Mouse (Mus musculus) layer of hippocampus, postnatal 10 days (tissue): Measurements from ENCODE around the gene Tent5b. TPM values are rescaled to one million over a fixed set of nuclear protein-coding genes. Genes with fewer than 3 reads are reported as not detected.
A peak's percentile ranks its signal among the peaks of the same experiment; 100 is the strongest.
"Not testable (repeated sequence)": the region's sequence is repeated elsewhere in the genome, so short reads cannot be mapped to it uniquely, and the experiment has no call there.

Source experiments
- DNase-seq, 2 experiments: peaks; one replicate each; pipeline ENCODE4 v3.0.0; 2021; ENCODE audit warnings: low spot score in 2 of 2
- total RNA-seq, 2 experiments: library from RNA; stranded (reverse); gene quantifications; 2 replicates each; pipeline ENCODE4 v1.2.3; 2021

Tent5b gene
- total RNA-seq, 2 experiments from 2014 or later = 0.21 TPM; not detected in 1

DNA sequence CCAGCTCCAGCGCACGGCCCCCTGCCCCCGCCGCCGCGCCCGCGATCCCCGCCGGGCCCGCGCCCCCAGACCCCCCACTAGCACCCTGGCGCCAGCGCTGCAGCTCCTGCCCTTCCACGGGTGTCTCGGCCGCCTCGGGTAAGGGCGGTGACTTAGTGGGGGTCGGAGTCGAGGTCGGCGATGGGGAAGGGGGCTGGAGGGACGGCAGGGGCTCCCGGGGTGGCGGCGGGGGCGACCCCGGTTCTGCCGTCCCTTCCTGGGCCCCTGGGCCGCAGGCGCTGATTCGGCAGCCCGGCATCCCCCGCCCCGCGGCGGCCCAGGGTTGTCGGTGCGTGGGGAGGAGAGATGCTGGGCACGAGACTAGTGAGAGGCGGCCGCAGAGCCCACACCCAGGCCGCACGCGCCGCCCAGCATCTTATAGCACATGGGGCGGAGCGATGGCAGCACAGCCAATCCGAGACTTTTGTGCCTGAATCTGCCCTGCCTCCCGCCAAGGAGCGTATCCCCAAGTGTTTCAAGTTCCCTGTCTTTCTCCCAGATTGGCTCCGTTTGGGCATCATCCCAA, 18.3 kb downstream of the Tent5b start, which contains the start of gene Trnp1:
TSS of gene Trnp1 (minus strand) at position 391 of the 565 bp plus-strand sequence.
- DNase-seq = peak; percentile 69 to 82

DNA sequence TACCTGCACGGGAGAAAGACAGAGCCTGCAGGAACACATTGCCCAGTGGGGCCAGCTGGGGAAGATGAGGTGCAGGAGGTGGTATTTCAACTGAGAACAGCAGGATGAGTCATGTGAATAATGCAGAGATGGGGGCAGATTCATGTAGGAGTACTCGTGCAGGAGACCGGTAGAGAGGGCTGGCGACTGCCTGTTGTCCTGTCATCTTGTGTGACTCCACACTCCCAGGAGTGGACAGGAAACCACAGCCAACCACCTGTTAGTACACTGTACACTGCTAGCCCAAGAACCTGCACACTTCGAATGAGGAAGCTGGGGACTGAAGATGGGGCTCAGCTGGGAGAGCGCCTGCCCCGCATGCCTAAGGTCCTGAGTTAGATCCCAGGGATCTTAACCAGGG, 21.6 kb downstream of the Tent5b start:
- DNase-seq = no peak

DNA sequence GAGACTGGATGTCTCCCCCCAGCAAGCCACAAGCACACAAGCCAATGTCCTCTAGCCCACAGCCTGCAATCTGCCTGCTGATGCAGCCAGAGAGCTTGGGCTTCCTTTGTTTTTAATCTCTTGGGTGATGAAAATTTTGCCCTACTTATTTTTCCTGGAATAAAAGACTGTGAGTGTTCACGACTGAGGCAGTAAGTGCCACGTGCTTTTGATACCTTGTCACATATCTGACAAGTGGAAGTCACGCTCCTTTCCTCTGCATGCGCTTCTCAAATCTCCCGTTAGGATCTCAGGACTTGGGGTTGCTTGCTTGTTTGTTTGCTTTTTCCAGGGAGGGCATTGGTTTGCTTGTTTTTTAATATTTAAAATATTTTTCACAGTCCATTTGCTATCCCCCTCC, 24.4 kb downstream of the Tent5b start:
- no peak for DNase-seq

GRCm38 (mm10) chr4:133504755-133505485, 25.0 kb downstream of the Tent5b start:
- no peak for DNase-seq

GRCm38 (mm10) chr4:133506573-133506972, 26.6 kb downstream of the Tent5b start:
- no peak for DNase-seq

DNA sequence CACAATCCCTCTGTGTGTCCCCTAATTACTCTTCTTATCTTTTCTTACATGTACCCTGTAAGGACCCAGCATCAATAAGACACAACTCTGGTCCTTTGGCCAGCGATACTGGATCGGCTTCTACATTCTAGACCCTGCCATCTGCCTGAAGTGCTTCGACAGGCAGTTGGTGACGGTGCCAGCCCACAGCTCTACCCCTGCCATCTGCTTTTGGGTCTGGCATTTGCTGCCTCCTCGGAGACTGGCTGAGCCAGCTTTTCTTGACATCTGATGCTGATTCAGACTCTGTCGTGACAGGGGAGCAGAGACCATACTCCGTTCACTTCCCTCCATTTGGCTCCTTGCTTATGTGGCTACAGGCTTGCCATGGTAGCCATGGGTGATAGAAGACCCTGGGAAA, 29.1 kb downstream of the Tent5b start:
- DNase-seq = peak; percentile 49 to 60

GRCm38 (mm10) chr4:133511050-133511449, 31.1 kb downstream of the Tent5b start:
- DNase-seq = no peak

DNA sequence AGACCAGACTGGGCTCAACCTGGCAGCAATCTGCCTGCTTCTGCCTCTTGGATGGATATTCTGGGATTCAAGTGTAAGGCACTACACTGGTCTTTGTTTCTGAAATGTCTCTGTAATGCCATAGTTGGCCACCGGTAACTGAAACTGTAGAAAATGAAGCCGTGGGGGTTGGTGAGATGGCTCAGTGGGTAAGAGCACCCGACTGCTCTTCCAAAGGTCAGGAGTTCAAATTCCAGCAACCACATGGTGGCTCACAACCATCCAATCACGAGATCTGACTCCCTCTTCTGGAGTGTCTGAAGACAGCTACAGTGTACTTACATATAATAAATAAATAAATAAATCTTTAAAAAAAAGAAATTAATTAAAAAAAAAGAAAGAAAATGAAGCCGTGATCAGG, 32.6 kb downstream of the Tent5b start:
- not testable (repeated sequence) for DNase-seq

DNA sequence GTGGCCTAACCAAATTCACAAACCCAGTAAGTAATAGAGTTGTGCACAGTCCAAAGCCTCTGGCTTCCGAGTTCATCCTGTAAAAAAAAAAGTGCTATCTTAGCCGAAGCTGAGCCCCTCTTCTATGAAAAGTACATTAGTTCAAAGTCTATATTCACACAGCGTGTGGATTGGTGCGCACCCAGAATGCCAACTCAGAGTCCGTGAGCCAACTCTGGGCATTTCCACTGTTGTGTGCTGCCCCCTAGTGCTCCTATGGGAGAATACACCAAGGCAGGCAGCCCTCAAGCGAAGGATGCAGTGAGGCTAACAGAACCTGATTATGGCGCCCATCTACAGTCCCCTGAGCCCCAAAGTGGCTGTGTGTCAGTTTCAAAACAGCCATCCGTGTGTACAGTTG, 33.0 kb downstream of the Tent5b start:
- peak; percentile 86 to 89 for DNase-seq

DNA sequence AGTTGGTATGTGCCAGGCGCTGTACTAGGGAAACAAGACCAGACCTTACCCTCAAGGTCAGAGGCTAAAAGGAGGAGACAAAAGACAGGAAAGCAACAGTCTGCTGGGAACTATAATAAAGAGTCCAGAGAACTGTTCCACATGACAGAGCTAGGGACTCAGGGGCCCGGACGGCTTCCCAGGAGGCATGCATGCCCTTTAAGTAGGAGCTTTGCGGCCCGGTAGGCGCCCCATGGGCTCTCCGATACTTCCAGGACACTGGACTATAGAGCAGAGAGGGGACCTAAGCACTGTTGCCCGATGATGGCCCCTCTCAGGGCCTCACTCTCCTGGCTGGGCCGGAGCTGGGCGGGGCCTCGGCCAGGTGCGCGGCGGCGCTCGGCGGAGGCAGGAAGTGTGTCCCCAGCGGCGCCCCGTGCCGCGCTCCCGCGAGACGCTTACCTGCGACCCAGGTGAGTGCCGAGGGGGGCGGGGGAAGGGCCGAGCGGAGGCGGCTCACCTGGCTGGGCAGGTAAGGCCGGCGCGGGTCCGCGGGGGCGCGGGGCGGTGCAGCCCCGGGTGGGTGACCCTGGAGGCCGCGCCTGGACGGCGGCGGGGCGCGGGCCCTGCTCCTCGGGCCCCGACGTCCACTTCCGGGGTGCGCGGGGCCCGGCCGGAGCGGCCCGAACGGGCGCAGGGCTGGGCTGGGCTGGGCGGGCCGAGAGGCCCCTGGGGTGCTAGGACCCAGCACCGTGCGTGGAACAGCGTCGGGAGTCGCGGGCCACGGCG, 38.9 kb downstream of the Tent5b start, which contains the start of gene Kdf1:
TSS of gene Kdf1 (plus strand) at position 363 of the 768 bp plus-strand sequence.
- DNase-seq = no peak

DNA sequence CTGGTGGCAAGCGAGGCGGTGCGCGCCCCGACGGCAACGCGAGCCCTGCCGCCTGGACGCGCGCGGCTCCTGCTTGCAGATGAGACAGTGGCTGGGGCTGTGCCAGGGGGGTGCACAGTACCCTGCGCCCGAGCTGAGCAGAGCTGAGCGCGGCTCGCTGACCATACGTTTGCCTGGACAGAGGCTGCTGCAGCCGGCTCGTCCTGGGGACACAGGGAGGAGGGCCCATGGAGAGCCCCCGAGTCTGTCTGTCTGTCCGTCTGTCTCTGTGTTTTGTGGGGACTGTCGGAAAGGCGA, 39.4 kb downstream of the Tent5b start:
- no peak for DNase-seq

DNA sequence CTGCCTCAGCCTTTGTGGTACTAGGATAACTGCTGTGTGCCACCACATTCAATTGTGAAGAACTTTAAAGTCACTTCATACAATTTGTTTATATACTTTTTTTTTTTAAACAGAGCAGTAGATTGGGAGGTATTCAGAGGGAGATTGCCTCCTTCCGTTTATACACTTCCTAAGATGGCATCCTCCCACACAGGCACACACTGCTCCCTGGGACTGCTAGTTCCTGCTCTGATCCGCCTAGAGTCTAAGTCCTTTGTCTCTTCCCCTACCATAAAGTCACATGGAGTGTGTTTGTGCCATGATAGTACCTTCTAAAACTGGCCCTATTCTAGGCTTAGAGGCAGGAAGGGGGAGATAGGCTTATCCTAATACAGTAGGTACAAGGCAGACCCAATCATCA, 41.6 kb downstream of the Tent5b start:
- no peak for DNase-seq

- no peak for DNase-seq
Observed at GRCm38 (mm10) chr4:133527788-133528187, 47.9 kb downstream of the Tent5b start.

- no peak for DNase-seq
Observed at GRCm38 (mm10) chr4:133532777-133533176, 52.8 kb downstream of the Tent5b start.

GRCm38 (mm10) chr4:133536081-133536480, 56.1 kb downstream of the Tent5b start:
- DNase-seq = no peak

DNA sequence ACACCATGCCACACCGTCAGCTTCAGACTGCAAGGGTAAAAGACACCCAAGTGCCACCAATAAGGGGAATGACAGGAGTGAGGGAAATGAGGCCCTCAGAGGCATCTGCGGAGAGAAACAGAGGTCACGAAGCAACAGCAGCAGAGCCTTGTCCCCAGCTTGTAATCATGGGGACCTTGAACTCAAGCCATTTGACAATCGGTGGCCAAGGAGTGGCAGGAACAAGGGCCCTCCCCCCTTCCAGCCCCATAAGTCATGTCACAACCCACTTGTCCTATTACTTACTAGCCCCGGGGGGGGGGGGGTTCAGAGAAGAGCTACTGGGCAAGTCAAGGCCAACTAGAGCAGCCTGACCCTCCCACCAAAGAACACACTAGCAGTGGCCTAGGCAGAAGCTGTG, 56.7 kb downstream of the Tent5b start:
- no peak for DNase-seq

Other genes starting within 250 kb of the Tent5b start
- gene Map3k6, start 239.3 kb upstream of the Tent5b start, total RNA-seq = 1 to 10 TPM; 4.6 to 5.7 TPM
- gene Sytl1, start 217.0 kb upstream of the Tent5b start, total RNA-seq = under 1 TPM; 0.51 to 0.53 TPM
- gene Tmem222, start 202.3 kb upstream of the Tent5b start, total RNA-seq = 10 to 100 TPM; 74.9 to 80.1 TPM
- 10 to 100 TPM; 60.5 to 68.6 TPM for gene Wdtc1, start 126.7 kb upstream of the Tent5b start, total RNA-seq
- gene Slc9a1, start 110.4 kb upstream of the Tent5b start, total RNA-seq = 10 to 100 TPM; 45.5 to 47.4 TPM
- 100 to 1,000 TPM; 129 to 130 TPM for gene Trnp1, start 18.4 kb downstream of the Tent5b start, total RNA-seq
- under 1 TPM in 1 of 2 experiments, not detected in 1; 0.21 TPM for gene Kdf1, start 38.8 kb downstream of the Tent5b start, total RNA-seq
- 100 to 1,000 TPM; 117 to 129 TPM for gene Nudc, start 65.9 kb downstream of the Tent5b start, total RNA-seq
- gene Nr0b2, start 73.2 kb downstream of the Tent5b start, total RNA-seq = not detected
- 1 to 10 TPM; 6.3 to 8.5 TPM for gene Gpatch3, start 94.6 kb downstream of the Tent5b start, total RNA-seq
- gene Gpn2, start 104.2 kb downstream of the Tent5b start, total RNA-seq = 10 to 100 TPM; 12.4 to 14.8 TPM
- gene Sfn, start 122.0 kb downstream of the Tent5b start, total RNA-seq = 1 to 10 TPM; 1.8 to 2.1 TPM
- gene Zdhhc18, start 170.0 kb downstream of the Tent5b start, total RNA-seq = 10 to 100 TPM; 34.3 to 38.8 TPM
- 10 to 100 TPM in 1 of 2 experiments, 1 to 10 TPM in 1; 9.2 to 10.8 TPM for gene Pigv, start 192.5 kb downstream of the Tent5b start, total RNA-seq